Mouse (Mus musculus) retina, postnatal 1 day (tissue): ENCODE results near the gene Coq9.
"Not testable (repeated sequence)": the region's sequence is repeated elsewhere in the genome, so short reads cannot be mapped to it uniquely, and the experiment has no call there.

Source experiments
- DNase-seq: peaks from one replicate; pipeline ENCODE4 v3.0.0-alpha.2; 2012

Gene Coq9

DNA sequence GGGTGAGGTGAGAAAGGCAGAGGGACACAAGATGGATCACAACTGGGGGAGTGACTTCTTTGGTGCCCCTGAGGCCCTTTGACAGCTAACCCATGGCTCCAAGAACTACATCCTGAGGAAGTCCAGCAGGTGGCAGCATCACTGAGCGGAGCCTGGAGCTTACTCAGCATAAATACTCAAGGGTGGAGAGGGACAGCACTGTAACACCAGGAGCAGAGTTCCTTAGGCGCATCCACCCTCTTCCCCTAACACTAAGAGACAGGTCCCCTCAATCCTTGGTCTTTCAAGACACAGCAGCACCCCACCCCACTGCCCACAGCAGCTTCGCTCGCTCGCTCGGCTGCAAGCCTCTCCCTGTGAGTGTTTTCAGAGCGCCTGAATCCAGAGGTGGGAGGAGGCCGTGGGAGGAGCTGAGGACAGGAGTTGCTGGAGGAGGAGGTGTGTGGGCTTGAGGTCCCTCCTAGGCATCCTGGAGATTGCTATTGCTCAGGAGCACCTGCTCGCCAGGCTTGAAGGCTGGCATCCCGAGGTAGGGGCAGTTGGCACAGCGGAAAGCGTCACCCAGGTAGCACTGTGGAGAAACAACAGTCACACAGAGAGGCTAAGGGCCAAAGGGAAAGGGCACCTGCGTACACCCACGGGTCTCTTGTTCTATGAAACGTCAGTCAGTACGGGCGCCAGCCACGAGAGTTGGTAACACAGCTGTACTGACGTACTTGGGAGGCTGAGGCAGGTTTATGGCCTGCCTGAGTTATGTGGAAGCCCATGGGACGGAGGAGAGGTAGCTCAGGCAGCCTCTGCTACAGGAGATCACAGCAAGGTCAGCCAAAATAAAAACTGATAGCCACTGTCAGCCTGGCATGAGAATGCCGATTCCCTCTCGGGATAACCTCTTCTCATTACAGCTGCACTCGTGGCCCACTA, 15.2 kb upstream of the Coq9 start:
- DNase-seq: peak; percentile 68

DNA sequence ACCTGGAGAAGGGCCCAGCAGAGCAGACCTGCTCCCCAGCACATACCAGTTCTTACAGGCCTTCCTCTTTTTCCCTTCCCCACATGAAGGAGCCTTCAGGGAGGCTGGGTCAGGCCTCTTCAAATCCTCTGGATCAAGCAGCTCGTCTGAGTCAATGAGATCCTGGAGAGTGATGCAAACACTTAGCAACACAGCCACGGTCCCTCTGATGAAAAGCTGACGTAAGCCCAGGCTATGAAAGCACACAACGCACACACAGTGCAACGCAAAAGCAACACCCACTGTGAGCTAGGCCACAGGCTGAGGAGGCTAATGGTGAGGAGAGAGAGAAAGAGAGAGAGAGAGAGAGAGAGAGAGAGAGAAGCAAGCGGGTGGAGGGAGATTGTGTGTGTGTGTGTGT, 13.0 kb upstream of the Coq9 start:
- DNase-seq: no peak

DNA sequence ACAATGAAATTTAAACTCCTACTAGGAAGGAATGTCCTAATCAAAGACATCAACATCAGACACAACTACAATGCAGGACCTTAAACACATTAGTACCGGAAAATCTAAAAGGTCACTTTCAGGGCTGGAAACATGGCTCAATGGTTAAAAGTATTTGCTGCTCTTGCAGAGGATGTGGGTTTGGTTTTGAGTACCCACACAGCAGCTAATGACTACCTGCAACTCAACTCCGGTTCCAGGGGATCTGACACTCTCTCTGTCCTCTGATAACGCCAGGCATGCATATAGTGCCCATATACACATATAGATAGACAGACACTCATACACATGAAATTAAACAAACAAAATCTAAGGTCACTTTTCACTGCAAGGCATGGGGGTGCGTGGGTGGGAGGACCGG, 11.9 kb upstream of the Coq9 start:
- no peak for DNase-seq

DNA sequence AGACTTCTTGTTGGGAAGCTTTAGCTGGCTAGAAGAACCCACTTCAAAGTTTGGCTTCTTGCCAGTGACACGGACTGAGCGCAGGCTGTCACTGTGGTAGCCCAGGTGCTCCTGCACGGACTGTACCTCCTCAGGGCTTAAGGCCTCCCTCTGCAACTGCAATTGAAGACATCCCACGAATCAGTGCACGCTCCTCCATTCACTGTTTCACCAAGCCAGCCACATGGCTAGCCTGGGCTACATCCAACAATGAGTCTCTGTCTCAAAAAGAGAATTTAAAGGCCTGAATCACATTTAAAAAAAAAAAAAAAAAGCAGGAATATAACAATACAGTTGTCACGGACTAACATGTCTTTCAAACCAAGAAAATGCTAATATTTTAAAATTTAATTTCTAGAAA, 9.8 kb upstream of the Coq9 start:
- DNase-seq: no peak

DNA sequence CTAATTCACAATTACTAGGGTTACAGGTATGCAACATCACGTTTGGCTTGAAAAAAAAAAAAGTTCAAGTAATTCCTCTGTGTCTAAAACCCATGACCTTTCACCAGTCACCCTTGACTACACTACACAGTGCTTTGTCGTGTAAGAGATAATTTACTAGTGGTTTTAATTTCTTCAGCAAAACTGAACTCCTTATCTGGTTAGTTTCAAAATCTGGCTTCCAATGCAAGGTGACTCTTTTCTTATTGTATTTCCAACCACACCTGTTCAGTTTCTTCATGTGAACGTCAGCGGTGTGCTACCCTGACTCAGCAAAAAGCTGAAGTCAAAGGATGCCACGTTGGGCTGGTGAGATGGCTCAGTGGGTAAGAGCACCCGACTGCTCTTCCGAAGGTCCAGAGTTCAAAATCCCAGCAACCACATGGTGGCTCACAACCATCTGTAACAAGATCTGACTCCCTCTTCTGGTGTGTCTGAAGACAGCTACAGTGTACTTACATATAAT, 4.2 kb upstream of the Coq9 start:
- not testable (repeated sequence) for DNase-seq

DNA sequence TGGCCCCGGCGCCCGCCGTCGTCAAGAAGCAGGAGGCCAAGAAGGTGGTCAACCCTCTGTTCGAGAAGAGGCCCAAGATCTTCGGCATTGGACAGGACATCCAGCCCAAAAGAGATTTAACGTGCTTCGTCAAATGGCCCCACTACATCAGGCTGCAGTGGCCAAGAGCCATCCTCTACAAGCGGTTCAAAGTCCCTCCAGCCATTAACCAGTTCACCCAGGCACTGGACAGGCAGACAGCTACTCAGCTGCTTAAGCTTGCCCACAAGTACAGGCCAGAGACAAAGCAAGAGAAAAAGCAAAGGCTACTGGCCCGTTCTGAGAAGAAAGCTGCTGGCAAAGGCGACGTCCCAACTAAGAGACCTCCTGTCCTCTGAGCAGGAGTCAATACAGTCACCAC, 2.4 kb upstream of the Coq9 start:
- DNase-seq: not testable (repeated sequence)

DNA sequence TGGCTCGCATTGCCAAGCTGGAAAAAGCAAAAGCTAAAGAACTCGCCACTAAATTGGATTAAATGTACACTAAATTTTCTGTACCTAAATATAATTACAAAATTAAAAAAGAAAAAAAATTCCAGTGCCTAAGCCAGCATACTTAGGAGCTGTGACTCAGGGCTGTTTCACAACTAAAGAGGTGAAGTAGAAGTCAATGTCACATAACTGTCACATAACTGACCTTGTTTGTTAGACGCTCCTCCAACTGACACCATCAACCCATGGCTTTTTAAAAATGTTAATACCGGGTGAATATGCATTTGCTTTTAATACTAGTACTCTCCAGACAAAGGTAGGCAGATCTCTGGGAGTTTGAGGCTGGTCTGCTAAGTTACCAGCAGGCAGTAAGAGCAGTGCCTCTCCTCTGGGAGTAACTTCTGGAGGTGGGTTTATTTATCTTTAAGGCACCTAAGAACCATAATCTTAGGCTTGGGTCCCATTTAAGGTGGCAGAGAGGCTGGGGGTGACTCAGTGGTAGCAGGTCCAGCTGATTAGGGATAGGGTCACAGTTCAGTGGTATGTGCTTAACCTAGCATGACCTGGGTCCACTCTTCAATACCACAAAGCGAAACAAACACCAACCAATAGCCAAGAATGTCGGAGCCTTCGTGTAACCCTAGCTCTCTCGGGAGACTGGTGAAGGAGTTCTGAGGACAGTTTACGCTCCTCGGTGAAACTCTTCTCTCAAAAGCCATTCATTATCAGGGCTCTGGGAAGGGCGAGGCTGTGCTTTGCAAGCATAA, 1.5 kb upstream of the Coq9 start:
- DNase-seq: no peak

DNA sequence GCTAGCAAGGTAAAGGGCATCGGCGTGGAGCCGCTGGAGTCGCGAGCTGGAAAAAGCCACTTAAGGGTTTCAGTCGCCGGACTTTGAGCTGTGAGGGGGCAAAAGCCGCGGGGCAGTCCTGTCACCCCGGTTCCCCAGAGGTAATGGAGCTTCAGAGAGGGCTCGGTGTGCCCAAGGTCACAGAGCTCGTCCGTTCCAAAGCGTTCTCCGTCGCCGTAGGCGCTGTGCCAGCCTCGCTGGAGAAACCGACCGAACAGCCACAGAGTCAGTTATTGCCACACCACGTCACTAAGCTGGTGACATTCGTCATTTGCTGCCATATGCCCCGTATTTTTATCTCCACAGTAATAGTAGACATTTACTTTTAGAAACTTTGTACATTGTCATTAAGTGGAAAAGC, 479 bp downstream of the Coq9 start:
- no peak for DNase-seq

DNA sequence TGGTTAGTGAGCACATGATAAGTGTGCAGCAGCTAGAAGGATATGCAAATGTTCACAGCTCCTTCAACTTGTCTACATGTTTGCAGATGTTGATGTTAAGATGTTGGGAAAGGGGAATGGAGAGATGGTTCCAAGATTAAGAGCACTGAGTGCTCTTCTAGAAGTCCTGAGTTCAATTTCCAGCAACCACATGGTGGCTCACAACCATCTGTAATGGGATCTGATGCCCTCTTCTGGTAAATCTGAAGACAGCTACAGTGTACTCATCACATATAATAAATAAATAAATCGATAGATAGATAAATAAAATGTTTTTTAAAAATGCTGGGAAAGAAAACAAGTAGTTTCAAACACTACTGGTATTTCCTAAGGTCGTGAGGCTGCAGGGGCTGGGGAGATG, 3.1 kb downstream of the Coq9 start:
- no peak for DNase-seq

DNA sequence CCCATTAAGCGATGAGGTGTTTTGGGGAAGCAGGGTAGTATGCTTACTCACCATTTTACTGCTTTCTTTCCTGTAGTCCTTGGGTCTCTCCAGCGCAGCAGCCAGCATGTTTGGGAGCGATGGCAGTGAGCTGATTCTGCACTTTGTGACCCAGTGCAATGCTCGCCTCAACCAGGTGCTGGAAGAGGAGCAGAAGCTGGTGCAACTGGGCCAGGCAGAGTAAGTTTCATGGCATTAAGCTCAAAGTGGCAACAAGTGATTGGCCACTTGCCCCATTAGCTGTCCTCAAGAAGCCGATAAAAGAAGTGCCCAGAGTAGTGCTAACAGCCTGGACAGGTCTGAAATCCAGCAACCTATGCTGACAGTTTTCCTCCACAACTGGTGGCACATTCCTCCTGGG, 11.9 kb downstream of the Coq9 start:
- DNase-seq: no peak

DNA sequence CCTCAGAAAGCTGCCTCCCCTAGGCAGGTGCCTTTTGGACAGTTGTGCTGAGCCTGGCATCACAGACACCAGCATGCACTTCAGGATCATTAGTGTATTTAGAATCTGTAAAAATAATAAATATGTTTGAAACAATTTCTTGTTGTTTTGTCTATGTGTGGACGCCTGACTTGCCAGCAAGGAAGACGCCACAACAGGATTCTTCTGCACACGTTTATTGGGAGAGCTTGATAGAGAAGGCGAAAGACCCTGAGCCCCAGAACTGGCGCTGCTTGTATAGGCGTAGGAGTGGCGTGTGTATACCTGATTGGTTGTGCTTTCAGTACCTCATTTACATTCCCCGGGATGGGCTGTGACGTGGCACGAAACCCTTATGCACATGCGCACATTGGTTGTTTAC, 16.6 kb downstream of the Coq9 start:
- DNase-seq: not testable (repeated sequence)

DNA sequence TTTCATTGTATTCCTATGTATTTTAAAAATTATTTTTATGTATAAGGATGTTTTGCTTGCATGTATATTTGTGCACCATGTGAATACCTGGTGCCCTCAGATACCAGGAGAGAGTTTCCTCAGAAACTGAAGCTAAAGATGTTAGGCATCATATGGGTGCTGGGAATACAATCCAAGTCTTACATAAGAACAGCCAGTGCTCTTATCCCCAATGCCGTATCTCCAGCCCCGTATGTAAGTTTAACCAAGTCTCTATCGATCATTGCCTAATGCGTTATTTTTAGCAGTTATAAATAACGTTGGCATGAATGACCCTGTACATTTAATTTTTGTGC, 18.9 kb downstream of the Coq9 start:
- DNase-seq: no peak

DNA sequence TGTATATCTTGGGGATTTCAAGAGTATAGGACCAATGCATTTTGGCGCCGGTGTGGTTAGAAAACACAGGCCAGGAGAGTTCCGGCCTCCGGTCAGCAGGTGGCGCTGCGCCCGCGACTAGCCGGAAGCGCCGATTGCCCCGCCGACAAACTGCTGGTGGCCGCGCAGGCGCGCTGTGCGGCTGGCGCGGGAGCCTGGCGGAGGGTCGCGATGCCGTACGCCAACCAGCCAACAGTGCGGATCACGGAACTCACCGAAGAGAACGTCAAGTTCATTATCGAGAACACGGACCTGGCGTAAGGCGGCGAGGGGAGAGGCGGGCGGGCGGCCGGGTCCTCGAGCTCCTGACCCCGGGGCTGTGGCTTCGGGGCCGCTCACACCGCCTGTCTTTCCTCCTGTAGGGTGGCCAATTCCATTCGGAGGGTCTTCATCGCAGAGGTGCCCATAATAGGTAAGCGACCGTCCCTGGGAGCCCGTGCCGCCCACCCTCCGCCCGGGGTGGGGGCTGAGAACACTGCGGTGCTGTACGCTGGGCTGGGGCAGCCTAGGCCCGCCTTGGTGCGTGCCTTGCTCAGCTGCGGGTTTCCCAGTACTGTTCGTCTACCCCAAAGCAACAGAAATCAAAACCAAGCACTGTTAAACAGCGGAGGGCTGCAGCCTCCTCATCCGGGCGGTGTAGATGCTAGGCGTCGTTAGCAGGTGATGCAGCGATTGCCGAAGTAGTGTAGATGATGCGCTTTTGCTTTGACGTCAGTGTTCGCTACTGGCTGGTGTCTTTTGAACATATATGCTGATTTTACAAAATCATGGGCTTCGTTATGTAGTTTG, 19.4 kb downstream of the Coq9 start, which contains the start of gene Polr2c:
Gene Polr2c, plus strand, starts transcription at position 105 of the 828 bp plus-strand sequence.
- peak; percentile 90 for DNase-seq

DNA sequence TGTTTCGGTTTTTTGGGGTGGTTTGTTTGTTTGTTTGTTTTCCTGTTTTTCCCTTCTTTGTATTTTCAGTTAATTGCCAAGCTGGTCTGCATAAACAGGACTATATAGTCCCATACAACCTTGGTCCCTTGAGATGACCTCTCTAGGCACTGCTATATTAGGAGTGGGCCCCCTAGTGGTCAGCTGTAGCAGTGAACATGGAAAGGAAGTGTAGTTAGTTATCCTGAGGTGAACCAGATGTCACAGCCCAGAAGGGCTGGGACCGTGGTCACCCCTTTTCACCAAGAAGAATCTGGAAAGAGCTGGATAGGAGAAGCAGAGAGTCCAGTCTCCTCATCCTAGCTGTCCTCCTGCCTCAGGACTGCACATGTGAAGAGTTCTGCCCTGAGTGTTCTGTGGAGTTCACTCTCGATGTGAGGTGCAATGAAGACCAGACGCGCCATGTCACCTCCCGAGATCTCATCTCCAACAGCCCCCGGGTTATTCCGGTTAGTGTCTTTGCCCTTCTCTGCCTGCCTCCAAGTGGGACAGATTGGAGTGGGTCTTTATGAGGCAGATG, 23.3 kb downstream of the Coq9 start:
- peak; percentile 74 for DNase-seq

DNA sequence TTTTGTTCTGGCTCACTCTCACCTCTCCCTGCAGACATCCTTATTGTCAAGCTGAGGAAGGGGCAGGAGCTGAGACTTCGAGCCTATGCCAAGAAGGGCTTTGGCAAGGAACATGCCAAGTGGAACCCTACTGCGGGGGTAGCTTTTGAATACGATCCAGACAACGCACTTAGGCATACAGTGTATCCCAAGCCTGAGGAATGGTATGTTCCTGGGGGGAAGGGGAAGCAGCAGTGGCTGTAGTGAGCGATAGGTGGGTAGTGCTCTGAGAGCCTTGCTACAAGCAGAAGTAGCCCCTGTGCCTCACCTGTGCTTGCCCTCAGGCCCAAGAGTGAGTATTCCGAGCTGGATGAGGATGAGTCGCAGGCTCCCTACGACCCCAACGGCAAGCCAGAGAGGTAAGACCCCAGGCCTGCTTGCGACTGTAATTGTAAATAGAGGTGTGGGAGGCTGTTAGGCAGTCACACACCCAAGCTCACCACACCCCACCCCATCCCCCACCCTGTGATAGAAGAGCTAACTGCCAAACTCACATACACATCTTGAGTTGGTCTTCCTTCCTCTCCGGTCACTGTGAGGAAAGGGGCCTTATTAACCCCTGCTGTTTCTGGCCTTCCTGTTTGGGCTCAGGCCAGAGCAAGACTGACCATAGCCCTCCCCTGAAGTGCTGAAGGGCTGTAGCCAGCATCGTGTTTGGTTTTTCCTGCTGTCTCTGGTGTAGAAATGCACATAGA, 24.5 kb downstream of the Coq9 start:
- no peak for DNase-seq

DNA sequence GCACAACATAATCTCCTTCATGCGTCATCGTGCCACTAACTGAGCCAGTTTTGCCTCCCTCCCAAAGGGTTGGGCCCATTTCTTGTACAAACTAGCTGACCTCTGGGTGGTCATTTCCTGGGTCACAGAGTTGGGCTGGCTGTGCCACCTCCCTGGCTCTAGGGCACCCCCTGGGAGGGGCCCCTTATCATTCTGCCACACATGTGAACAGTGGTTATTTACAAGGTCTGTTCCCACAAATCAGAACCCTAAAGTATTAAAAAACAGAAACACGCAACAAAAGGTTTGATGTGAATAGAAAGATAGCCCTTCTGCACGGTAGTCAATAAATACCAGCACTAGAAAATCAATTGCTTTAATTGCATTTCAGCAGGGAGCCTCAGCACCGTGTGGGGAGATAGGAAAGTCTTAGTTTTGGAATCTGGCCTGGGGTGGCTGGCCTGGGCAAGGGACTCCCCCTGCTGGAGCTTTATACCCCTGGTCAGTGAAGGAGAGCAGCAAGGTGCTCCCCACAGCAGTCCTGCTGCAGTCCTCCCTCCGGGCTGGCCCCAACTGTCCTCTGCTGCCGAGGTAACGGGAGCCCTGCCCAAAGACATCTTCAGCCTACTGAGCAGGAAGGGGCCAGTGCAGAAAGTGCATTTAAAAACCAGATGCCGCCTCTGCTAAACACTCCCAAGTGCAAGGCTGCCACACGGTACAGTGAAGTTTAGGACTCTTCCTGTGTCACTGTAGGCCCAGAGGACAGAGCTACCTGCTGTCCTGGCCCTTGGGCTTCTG, 26.0 kb downstream of the Coq9 start:
- DNase-seq: no peak

DNA sequence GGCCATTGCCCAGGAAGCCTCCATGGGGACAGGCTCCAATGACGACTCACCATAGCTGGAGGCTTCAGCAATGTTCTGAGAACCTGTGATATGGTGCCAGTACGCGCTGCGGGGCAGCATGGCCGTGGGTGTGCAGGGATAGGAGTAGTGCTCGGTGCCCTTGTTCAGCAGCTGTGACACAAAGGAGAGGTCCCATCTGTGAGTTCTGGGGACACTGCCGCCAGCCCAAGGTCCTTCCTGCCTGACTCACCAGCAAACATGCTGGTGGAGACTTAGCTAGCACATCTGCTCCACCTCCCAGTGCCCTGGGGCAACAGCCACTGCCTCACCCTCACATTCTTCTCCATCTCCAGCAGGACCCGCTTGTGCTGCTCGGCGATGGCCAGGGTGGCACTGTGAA, 27.2 kb downstream of the Coq9 start:
- no peak for DNase-seq

DNA sequence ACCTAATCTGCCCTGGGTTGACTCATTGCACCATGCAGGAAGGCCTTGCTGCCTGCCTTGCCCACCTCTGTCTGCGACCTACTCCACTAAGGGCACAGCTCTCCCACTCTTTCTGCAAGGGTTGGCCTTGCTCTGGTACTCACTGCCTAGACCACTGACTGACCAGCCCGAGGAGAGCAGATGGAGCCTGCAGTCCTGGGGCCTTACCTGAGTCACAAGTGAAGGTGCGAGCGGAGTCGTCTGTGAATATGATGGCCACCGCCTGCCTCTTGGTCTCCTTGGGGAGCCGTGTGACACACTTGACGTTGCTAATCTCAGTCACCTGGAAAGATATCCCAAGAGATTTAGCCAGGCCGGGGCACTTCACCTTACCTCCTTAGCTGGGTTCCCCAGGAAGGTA, 28.8 kb downstream of the Coq9 start:
- no peak for DNase-seq

DNA sequence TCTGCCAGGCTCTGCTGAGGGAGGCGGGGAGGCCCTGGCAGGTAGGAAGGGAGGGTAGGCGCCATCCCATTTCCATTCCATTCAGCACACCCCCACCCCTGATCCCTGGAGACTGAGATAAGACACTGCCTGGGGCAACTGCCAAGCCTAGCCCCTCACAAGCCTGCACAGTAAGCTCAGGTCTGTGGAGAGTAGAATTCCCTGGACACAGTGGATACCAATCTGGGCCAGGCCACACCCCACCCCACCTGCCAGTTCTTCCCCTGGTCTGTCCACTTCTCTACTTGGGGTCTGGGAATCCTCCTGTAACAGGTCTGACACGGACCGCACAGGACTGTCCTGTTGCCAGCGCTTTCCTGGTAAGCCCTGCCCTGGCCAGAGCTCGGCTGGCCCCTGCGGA, 31.0 kb downstream of the Coq9 start:
- no peak for DNase-seq

DNA sequence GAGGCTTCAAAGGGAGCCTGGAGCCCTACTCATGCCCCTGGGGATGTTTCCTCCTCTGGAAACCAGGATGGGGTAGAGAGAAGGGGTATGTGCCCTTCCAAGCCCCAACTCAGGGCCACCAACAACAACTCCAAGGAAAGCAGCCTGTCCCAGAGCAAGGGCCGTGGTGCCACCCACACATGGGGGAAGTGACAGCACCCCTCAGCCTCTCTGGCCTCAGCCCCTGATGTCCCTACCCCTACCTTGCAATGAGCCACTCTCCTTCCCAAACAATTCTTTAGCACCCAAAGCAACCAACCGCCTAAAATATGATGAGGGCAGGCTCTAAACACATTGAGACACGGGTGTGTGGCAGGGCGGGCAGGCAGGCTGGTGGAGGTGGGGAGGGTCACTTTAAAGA, 31.9 kb downstream of the Coq9 start:
- no peak for DNase-seq

DNA sequence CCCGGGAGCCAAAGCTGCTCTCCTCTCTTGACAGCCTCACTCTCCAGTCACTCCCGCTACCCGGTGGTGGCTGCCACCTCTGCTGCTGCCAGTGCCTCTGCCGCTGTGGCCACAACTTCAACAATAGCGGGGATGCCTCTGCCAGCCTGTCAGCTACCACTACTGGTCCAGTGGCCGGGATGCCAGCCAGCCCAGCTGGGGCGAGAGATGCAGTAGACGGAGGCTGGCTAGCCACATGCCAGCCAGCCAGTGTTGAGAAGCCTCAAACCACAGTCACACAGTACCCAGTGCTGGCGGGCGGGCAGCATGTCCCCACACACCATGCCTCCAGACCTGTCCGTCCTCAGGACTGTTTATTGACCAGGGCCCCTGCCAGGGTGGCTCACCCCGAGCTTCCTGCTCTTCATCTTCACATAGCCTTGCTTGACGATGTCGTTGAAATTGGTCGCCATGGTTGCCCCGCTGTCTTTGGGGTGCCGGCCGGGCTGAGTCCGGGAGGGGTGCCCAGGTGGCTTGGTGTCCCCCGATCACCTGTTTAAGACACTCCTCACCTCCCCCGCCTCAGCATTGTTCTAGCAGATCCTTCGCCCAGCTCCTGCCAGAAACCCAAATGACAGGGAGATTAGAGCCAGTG, 32.5 kb downstream of the Coq9 start:
- DNase-seq: peak; percentile 48
